Mouse (Mus musculus) left cerebral cortex, postnatal 36 days (tissue): ENCODE results near the gene Gm45713. TPM values are rescaled to one million over a fixed set of nuclear protein-coding genes. Genes with fewer than 3 reads are reported as not detected.
"Not testable (repeated sequence)": the region's sequence is repeated elsewhere in the genome, so short reads cannot be mapped to it uniquely, and the experiment has no call there.

Experiments used
- DNase-seq, 2 experiments: peaks; one replicate each; pipeline ENCODE4 v3.0.0; 2021 to 2022; ENCODE audit warnings: low spot score in 2 of 2, mixed read lengths in 1 of 2
- intact Hi-C: fragments of 180-260 bp; cut with DNase I; formaldehyde crosslinking; loops from one replicate; pipeline ENCODE4 v1.15.1; 2025
- total RNA-seq, 2 experiments: library from RNA; stranded (reverse); gene quantifications; 2 replicates each; pipeline ENCODE4 v1.2.3; 2021

Gm45713 gene
- total RNA-seq, 2 experiments from 2014 or later: not detected

DNA sequence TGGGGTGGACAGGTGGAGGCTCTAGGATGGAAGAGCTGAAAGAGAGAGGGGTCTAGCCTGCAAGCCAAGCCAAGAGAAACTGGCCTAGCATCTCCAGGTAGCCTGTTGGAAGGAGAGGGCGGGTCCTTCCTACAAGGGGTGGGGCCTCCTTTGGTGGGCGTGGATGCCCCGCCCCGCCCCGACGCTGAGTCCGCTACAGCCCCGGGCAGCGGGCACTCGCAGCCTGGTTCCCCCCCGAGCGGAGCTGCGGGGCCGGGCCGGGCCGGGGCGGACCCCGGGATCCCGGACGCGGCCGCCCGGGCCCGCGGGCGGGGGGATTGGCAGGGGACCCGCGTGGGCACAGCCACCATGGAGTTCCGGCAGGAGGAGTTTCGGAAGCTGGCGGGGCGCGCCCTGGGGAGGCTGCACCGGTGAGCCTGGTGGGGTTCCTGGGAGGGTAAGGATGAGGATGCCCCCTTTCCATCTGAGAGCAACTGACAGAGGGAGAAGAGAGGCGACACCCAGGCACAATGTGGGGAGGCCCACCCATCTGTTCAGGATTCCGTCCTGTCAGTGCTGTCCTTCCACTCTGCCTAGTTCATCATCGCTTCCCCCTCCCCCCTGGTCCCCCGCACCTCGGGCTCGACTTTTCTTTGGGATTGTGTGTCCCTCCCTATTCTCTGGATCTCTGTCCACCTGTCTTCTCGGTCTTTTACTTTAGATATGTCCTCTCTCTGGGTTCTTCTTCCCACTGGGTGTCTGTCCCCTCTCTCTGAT is 27.9 kb upstream of the Gm45713 start, which contains the start of gene Slc17a7:
Slc17a7 (plus strand) TSS at position 215 of the 756 bp plus-strand sequence.
- DNase-seq: peak; percentile 58 to 79
- intact Hi-C loops: loop anchor here (2.0 kb wide), 2 partner anchors 33 to 135 kb away; no protein-coding TSS in a partner anchor

DNA sequence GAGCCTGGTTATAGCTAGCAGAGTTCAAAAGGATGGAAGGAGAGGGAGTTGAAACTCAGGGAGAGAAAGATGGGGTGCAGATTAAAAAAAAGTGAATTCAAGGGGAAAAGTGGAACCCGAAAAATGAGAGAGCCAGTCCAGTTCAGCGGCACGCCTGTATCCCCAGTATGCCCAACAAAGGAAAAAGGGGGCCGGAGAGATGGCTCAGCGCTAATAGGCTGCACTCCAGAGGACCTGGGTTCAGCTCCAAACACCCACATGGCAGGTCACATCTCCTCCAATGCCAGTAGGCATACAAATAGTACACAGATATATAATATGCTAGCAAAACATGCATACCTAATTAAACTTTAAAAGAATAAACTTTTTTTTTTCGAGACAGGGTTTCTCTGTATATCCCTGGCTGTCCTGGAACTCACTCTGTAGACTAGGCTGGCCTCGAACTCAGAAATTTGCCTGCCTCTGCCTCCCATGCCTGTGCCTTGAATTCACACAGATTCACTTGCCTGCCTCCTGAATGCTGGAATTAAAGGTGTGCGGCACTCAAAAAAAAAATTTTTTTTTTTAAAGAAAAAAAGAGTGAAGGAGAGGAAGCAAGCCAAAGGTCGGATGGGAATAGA is 27.1 kb upstream of the Gm45713 start:
- no peak for DNase-seq
- intact Hi-C loops: loop anchor here (2.0 kb wide), 2 partner anchors 34 to 136 kb away; no protein-coding TSS in a partner anchor

DNA sequence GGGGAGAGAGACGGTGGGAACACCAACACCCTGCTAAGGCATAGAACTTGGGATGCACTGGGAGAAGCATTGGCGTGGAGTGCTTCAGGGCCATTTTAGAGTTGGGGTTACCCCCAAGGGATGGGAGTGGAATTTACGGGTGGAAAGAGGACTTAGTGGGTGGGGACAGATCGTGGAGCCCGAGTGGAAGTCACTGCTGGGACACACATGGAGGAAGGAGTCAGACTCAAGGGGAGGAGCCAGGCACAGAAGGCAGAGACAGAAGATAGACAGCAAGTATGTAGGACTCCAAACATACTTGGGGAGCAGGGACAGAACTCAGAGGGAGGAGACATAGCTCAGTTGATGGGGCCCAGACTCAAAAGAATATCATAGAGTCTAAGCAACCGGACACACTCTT is 26.5 kb upstream of the Gm45713 start:
- no peak for DNase-seq

DNA sequence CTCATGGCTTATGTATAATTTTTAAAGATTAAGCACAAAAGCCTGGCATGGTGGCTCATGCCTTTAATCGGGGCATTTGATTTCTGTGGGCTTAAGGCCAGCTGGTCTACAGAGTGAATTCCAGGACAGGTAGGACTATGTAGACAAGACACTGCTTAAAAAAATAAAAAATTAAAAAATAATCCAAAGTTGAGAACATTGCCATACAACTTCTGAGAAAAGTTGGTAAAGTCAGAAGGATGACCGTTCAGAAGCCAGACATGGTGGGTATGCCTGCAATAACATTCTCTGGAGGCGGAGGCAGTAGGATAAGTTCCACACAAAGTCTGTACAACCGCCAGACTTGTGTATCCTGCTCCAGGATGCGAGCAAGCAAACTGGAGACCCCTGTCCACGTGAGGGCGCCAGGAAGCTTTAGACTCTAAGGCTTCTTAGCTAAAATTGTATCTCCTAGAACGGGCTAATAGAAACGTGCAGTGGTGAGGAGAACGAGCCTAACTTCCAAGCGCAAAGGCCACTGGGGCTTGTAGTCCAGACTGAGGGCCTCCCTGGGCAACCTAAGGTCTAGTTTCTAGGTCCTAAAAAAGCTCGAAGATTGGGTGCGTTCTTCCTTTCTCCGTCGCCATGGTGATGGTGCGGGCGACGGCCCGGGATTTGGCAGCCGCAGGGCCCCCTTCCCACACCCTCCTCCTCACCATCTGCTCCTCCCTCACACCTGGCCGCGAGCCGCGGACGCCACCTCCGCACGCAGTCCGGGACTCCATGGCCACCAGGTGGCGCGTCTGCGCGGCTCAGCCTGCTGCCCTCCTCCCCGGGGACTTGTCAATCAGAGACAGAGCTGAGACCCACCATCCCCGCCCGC is 25.8 kb upstream of the Gm45713 start:
- intact Hi-C loops: loop anchor here (2.0 kb wide), 2 partner anchors 35 to 137 kb away; no protein-coding TSS in a partner anchor

More for the DNA sequence above, 26.5 kb upstream of the Gm45713 start:
- intact Hi-C loops: loop anchor here (2.0 kb wide), 2 partner anchors 34 to 136 kb away; no protein-coding TSS in a partner anchor

DNA sequence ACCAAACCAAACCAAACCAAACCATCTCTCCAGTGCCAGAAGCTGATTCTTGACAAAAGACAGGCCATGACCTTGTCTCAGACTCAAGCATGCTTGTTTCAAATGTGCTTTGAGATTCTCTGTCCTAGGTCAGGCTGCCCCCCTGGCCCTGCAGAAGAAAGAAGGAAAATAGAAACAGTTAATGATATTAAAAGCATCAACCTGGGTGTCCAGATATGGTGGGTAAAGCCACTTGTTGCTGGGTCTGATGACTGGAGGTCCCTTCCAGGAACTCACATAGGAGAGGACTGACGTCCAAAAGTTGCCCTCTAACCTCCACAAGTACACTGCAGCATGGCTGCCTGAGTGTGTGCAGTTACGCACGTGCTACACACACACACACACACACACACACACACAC is 24.8 kb upstream of the Gm45713 start:
- intact Hi-C loops: no loop called here
- no peak for DNase-seq

More for the DNA sequence above, 25.8 kb upstream of the Gm45713 start:
- peak; percentile 96 to 99 for DNase-seq

DNA sequence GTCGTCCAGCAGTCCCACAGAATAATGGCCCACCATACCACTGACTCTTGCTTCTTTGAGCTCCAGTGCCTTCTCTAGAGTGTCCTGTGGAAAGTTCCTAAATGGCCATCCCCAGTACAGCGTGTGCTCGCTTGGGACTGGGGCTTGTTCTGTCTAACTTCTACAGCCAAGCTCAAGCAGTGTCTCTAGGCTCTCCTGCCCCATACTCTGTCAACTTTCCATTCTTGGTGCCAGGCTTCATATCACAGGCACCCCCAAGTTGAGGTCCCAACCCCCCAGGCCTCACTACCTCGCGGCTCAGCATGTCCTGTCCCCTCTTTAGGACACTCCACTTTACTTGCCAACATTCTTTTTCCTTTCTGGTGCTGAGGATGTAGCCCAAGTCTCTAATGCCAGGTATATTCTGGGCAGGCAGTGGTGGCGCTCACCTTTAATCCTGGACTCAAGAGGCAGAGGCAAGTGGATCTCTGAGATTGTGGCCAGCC is 24.3 kb upstream of the Gm45713 start:
- no peak for DNase-seq
- intact Hi-C loops: no loop called here

DNA sequence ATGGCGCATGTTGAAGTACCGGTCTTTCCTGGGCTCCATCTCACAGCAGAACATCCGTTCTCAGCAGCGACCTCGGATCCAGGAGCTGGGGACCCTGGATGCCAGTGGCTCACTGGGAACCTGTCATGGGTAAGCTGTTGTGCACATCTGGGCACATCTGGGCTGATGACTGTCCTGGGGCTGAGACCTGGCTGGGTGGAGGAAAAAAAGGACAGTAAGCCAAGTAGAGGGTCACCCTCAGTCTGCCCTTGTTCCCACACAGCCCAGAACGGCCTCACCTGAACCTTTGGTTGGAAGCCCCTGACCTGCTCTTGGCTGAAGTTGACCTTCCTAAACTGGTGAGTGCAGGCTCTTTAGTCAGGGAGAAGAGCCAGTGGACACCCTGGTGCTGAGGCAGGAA is 23.0 kb upstream of the Gm45713 start:
- intact Hi-C loops: no loop called here

DNA sequence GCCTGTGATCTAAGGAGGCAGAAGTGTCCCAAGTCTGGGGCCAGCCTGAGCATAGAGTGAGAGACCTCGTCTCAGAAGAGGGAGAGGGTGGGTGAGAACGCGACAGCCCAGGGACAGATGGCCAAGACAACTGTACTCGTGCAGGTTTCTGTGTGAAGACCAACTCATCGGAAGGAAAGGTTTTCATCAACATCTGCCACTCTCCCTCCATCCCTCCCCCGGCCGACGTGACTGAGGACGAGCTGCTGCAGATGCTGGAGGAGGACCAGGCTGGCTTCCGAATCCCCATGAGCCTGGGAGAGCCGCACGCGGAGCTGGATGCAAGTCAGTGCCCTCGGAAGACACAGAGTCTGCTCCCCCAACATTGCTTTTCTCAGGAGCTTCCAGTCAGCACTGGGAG is 21.4 kb upstream of the Gm45713 start:
- peak; percentile 59 to 60 for DNase-seq
- intact Hi-C loops: no loop called here

More for the DNA sequence above, 23.0 kb upstream of the Gm45713 start:
- DNase-seq: no peak

DNA sequence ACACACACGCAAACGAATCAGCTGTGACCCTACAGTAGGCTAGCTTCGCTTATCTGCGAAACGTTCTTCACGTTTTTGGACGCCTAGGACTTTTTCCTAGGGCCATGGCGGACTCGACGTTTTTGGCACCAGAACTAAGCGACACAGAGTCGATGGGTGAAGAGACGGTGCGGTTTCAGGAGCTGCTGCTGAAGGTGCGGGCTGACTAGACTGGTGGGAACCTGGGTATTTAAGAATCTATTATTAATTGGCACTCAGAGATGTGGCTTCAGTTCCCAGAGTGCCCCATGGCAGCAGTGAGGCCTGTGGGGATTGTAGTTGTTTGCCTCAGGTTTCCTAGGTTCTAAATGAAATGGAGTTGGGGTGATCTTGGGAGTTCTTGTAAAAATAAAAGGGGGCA is 20.2 kb upstream of the Gm45713 start:
- intact Hi-C loops: no loop called here
- DNase-seq: no peak

DNA sequence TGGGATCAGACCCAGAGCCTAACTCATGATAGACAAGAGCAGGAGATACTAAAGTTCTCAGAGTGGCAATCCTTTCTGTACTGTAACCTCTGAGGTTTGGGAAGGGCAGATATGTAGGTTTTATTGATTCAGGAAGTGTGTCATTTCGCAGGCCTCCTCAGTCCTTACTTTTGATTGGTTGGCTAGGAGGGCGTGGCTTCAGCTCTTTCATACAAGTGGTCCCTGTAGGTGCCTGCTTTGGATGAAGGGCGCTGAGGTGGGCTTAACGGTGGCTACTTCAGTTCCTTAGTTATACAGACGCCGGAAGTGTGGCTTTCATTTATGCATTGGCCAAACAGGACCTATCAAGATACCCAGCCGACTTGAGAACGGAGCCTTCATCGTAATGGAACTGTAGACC is 19.6 kb upstream of the Gm45713 start:
- intact Hi-C loops: no loop called here
- no peak for DNase-seq

DNA sequence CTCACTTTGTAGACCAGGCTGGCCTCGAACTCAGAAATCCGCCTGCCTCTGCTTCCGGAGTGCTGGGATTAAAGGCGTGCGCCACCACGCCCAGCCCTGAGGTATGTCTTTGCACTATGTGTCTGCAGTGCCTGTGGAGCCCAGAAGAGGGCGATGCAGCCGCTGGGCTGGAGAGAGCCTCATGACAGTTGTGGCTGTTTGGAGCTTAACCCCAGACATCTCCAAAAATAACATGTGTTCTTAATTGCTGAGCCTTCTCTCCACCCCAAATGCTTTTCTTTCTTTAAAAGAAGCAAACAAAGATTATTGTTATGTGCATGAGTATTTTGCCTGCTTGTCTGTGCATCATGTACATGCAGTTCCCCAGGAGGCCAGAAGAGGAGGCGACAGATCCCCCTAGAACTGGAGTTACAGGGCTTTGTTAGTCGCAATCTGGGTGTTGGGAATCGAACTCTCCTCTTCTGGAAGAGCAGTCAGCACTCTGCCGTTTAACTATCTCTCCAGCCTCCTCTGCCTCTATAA is 19.0 kb upstream of the Gm45713 start:
- peak in 1 of 2 experiments; percentile 40 for DNase-seq
- intact Hi-C loops: loop anchor here (1.0 kb wide), 1 partner anchor 27 kb away; the partner anchor contains the start of gene Rpl13a

DNA sequence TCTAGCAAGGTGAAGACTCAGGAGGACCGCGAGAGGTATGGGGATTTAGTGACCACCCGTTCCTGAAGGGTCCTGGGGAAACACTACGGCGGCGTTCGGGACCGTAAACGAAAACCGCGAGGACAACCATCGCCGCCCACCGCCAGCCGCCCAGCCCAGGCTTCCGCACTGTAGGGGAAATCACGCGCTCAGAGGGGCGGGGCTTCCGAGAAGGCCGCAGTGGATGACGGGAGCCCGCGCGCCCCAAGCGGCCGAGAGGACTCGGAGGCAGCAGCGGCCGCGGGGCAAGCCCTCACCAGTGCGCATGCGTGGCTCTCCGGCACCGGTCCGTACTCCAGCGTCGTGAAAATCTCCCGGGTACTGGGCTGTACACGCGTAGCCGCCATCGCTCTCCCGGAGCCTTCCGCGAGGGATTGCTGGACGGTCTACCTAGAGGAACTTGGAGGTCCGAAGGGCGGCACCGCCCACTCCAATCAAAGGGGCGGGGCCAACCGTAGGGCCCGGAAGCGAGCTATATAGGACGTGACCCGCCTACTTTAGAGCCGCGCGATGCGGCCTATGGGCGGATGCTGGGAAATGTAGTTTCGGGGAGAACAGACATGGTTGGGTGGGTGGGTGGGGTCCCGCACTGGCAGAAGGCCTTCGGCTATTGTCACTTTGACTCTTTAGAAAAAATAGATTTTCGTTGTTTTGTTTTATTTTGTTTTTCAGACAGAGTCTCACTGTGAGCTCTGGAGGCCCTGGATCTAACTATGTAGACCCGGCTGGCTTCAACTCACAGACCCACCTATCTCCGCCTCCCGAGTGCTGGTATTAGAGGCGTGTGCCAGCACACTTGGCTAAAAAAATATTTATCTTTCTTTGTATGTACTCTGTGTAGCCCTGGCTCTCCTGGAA is 18.3 kb upstream of the Gm45713 start, which contains the start of the genes Pih1d1 and Aldh16a1:
Pih1d1 (plus strand) TSS at position 208 of the 897 bp plus-strand sequence.
Aldh16a1 (minus strand) TSS at position 489 of the 897 bp plus-strand sequence.
- peak; percentile 97 to 98 for DNase-seq
- intact Hi-C loops: loop anchor here (1.0 kb wide), 1 partner anchor 26 kb away; the partner anchor contains the start of gene Rpl13a

DNA sequence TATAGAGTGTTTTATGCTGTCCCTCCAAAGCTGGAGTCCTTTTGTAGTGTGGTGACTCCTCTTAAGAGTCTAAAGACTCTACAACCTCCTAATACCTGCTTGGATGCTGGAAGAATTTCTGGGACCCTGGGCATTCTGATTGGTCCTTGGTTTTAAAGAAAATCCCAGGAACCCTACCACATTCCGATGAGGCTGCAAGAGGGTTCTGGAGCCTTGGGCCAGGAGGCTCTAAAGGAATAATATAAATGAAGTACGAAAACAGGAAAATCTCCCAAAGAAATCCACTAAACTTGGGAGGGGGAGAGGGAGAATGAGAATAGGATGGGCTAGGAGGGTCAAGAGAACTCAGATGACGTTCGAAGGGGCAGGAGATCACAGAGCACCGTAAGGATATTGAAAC is 17.6 kb upstream of the Gm45713 start:
- DNase-seq: no peak
- intact Hi-C loops: no loop called here

DNA sequence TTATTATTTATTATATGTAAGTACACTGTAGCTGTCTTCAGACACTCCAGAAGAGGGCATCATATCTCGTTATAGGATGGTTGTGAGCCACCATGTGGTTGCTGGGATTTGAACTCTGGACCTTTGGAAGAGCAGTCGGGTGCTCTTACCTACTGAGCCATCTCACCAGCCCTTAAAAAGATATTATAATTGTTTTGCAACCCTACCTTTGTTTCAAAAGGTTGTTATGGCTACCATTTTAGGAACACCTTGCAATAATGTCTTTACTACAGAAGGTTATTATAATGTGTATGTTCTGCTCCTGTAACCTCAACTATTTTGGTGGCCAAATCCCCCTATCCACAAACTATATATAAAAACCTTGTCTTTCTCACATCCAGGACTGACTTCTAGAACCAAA is 17.0 kb upstream of the Gm45713 start:
- DNase-seq, intact Hi-C loops: not testable (repeated sequence)

DNA sequence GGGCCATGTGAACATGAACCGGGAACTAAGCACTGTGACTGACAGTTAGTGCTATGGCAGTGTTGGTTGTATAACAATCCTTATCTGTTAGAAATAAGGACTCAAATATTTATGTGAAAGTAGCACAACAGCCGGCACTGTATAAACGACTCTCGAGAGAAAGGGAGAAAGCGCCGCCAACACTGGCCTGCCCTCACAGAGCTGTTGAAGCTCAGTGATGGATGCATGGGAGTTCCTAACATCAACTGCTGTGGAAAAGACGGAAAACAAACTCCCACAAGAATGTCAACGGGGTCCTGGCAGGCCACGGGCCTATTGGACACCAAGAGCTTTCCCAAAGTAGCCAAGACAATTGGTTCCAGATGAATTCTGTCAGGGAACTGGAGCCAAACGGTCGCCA is 15.3 kb upstream of the Gm45713 start:
- DNase-seq: no peak
- intact Hi-C loops: no loop called here

DNA sequence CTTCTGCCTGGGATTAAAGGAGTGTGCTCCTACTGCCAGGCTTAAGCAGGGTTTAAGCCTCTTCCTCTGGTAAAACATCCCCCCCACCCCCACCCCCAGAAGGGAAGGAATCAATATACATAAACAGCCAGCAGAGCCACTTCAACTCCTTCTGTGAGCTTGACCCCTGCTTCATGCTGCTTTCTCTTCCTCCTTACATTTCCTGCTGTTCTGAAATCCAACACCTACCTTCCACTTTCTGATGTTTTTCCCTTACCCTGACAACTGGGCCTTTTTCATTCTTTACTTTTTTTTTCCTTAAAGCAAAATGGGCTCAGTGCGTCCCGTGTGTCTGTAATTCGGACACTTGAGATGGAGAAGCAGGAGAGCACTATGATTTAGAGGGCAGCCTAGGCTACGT is 14.3 kb upstream of the Gm45713 start:
- intact Hi-C loops: no loop called here
- no peak for DNase-seq

DNA sequence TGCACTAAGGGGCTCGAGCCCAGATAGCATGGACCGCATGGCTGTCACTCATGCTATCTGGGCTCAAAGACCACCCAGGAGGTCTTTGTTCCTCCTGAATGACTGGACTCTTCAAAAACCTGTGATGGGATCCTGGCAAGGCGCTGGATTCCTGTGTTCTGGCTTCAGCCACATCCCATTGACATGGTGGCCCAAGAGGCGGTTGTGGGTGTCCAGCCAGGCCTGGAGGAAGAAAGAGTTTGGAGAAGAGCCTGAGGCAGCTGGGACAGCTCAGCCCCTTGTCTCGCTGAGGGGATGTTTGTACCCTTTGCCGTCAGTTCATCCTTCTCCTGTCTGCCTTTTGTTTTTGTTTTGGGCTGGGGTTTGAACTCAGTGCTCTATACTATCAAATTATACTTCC is 13.5 kb upstream of the Gm45713 start:
- intact Hi-C loops: no loop called here
- no peak for DNase-seq

DNA sequence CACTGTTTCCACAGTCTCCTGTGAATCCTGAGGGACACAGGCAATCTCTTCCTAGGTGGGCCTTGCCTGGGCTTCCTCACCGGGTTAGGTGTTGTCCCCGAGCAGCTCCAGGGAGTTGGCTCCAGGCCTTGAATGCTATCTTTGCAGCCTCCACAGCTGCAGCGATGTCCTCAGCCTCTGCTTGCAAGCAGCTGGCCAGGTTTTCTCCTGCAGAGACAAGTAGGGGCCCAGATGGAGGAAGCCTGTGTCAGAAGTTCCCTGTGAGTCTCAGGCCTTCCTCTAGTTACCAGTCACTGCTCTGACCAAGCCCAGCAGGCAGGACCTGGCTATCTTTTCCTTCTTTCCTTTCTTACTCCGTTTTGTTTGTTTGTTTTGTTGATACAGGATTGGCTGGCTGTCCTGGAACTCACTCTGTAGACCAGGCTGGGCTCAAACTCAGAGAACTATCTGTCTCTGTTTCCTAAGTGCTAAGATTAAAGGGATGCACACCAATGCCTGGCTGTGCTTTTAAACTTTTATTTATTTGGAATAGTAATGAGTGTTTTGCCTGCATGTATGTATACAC is 12.6 kb upstream of the Gm45713 start:
- DNase-seq: no peak
- intact Hi-C loops: no loop called here
